Mouse (Mus musculus): ENCODE data around the gene Ifna11. TPM values are rescaled to one million over a fixed set of nuclear protein-coding genes. Genes with fewer than 3 reads are reported as not detected.
A peak's percentile ranks its signal among the peaks of the same experiment; 100 is the strongest.
"Not testable (repeated sequence)": the region's sequence is repeated elsewhere in the genome, so short reads cannot be mapped to it uniquely, and the experiment has no call there.

Gene Ifna11
- not detected in 2 replicates for polyA plus RNA-seq (2012; ENCODE audit: insufficient read depth, insufficient read length, low replicate concordance, missing spikeins)

DNA sequence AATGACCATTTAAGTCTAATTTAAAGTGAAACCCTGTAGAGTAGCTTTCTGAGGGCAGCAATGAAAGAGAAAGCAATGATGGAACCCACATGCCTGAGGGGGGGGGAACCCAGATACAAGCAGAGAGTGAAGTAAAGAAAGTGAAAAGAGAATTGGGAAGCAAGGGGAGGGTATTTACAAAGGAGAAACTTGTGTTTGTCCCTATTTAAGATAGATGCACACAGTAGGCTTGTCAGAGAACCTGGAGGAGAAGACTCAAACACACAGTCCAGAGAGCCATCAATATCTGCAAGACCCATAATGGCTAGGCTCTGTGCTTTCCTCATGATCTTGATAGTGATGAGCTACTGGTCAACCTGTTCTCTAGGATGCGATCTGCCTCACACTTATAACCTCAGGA, at the start of gene Ifna11:
Gene Ifna11 (plus strand): TSS at position 301 of the 400 bp plus-strand sequence.
- Histone ChIP-seq H3K4me3 (ENCODE audit: insufficient read depth, low read depth, low read length) (no peak within 1 kb of the TSS), H3K4me1 (ENCODE audit: control insufficient read depth, insufficient read depth, low read length) (no peaks in the 10 kb centered on the region), H3K27ac (ENCODE audit: insufficient read depth, low read depth, low read length) (no peak within 1 kb of the TSS)
- no peak for TF ChIP-seq CTCF (IDR thresholded peaks at IDR 0.05; ENCODE audit: insufficient read depth, low read depth, low read length)
- no peak for TF ChIP-seq POLR2A (IDR thresholded peaks at IDR 0.05; ENCODE audit: insufficient read depth, low read depth, low read length)
- 89% methylated on average over 1 of the region's 1 CpGs for WGBS

DNA sequence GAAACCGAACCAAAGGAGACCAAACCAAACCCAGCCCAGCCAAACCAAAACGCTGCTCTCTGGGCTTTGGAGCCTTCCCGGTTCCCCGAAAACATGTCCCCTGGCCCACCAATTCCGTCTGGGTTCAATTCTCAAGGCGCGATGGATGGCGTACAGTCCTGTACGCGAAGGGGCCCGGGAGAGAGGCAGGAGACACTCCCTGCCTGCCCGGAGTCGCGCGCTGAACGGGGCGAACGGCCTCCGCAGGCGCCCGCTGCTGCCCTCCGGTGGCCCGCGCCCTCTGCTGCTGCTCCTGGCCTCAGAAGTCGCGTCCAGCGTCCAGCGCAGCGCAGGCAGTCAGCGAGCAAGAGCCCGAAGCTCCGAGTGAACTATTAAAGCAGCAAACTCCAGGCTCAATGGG, 46.2 kb upstream of the Ifna11 start, which contains the start of gene Gm13290:
Gene Gm13290 (plus strand): TSS at position 301 of the 400 bp plus-strand sequence.
- no CpG with 5 or more reads among the region's 32 CpGs for WGBS
- H3K27ac ChIP-seq (ENCODE audit: insufficient read depth, low read depth, low read length); H3K4me3 ChIP-seq (ENCODE audit: insufficient read depth, low read depth, low read length); H3K4me1 ChIP-seq (ENCODE audit: control insufficient read depth, insufficient read depth, low read length): not testable (repeated sequence)

DNA sequence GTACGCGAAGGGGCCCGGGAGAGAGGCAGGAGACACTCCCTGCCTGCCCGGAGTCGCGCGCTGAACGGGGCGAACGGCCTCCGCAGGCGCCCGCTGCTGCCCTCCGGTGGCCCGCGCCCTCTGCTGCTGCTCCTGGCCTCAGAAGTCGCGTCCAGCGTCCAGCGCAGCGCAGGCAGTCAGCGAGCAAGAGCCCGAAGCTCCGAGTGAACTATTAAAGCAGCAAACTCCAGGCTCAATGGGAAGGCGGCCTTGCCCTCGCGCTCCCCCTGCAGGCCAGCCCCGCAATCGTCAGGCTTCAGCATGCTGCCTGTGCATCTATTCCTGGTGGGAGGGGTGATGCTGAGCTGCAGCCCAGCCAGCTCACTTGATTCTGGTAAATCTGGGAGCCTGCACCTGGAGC, 43.1 kb upstream of the Ifna11 start, which contains the start of gene Gm13289:
Gene Gm13289 (plus strand): TSS at position 301 of the 400 bp plus-strand sequence.
- H3K4me1 ChIP-seq (ENCODE audit: control insufficient read depth, insufficient read depth, low read length); H3K27ac ChIP-seq (ENCODE audit: insufficient read depth, low read depth, low read length); H3K4me3 ChIP-seq (ENCODE audit: insufficient read depth, low read depth, low read length): not testable (repeated sequence)
- no CpG with 5 or more reads among the region's 29 CpGs for WGBS

DNA sequence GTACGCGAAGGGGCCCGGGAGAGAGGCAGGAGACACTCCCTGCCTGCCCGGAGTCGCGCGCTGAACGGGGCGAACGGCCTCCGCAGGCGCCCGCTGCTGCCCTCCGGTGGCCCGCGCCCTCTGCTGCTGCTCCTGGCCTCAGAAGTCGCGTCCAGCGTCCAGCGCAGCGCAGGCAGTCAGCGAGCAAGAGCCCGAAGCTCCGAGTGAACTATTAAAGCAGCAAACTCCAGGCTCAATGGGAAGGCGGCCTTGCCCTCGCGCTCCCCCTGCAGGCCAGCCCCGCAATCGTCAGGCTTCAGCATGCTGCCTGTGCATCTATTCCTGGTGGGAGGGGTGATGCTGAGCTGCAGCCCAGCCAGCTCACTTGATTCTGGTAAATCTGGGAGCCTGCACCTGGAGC, 40.2 kb upstream of the Ifna11 start, which contains the start of gene Gm13272:
Gene Gm13272 (plus strand): TSS at position 301 of the 400 bp plus-strand sequence.
- H3K27ac ChIP-seq (ENCODE audit: insufficient read depth, low read depth, low read length); H3K4me1 ChIP-seq (ENCODE audit: control insufficient read depth, insufficient read depth, low read length); H3K4me3 ChIP-seq (ENCODE audit: insufficient read depth, low read depth, low read length): not testable (repeated sequence)
- no CpG with 5 or more reads among the region's 29 CpGs for WGBS

DNA sequence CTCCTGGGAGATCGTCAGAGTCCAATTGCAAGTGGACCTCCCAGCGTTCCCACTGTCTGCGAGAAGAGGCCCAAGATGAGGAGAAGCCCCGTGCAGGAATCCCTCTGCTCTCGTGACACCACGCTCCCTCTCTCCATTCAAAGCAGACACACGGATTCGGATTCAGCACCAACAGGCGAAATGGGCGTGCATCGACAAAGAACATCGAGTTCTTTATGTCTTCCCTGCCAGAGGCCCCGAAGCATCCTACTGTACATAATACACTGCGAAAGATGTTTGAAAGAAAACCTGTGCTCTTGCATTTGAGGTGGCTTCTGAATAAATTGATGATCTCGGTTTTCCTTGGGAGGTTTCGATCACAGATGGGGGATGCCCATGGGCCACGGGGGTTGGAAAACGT, 39.4 kb upstream of the Ifna11 start:
- not testable (repeated sequence) for H3K27ac ChIP-seq (ENCODE audit: insufficient read depth, low read depth, low read length); H3K4me1 ChIP-seq (ENCODE audit: control insufficient read depth, insufficient read depth, low read length); H3K4me3 ChIP-seq (ENCODE audit: insufficient read depth, low read depth, low read length)
- 59% methylated on average over 16 of the region's 18 CpGs for WGBS

DNA sequence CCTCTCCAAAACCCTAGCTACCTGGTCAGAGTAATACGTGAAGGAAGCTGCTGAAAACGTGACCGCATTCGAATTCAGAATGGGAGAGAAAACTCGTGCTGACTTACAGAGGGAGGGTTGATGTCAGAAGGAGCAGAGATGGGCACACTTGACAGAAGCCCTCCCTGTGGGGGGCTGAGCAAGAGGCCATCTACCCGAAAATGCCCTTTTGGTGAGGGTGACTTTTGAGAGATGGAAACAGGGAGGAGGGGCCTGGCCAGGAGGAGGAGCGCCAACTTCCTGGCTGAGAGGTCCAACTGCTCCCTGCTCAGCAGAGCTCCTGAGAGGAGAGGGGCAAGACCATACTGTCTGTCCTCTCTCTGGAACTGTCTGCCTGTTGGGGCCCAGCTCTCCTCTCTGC, 37.9 kb upstream of the Ifna11 start, which contains the start of gene Ifnz:
Gene Ifnz (plus strand): TSS at position 301 of the 400 bp plus-strand sequence.
- H3K27ac ChIP-seq (ENCODE audit: insufficient read depth, low read depth, low read length); H3K4me1 ChIP-seq (ENCODE audit: control insufficient read depth, insufficient read depth, low read length): not testable (repeated sequence)
- peak within 1 kb of the TSS; percentile 29; the same call in 1 of the 2 replicates for H3K4me3 ChIP-seq (ENCODE audit: insufficient read depth, low read depth, low read length)
- WGBS, result 22% methylated on average over 5 of the region's 7 CpGs

DNA sequence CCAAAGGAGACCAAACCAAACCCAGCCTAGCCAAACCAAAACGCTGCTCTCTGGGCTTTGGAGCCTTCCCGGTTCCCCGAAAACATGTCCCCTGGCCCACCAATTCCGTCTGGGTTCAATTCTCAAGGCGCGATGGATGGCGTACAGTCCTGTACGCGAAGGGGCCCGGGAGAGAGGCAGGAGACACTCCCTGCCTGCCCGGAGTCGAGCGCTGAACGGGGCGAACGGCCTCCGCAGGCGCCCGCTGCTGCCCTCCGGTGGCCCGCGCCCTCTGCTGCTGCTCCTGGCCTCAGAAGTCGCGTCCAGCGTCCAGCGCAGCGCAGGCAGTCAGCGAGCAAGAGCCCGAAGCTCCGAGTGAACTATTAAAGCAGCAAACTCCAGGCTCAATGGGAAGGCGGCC, 37.4 kb upstream of the Ifna11 start:
- 0% methylated on average over 11 of the region's 31 CpGs for WGBS
- H3K4me1 ChIP-seq (ENCODE audit: control insufficient read depth, insufficient read depth, low read length); H3K27ac ChIP-seq (ENCODE audit: insufficient read depth, low read depth, low read length): not testable (repeated sequence)
- peak overlapping the region; percentile 29; the same call in 1 of the 2 replicates for H3K4me3 ChIP-seq (ENCODE audit: insufficient read depth, low read depth, low read length)

DNA sequence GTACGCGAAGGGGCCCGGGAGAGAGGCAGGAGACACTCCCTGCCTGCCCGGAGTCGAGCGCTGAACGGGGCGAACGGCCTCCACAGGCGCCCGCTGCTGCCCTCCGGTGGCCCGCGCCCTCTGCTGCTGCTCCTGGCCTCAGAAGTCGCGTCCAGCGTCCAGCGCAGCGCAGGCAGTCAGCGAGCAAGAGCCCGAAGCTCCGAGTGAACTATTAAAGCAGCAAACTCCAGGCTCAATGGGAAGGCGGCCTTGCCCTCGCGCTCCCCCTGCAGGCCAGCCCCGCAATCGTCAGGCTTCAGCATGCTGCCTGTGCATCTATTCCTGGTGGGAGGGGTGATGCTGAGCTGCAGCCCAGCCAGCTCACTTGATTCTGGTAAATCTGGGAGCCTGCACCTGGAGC, 34.4 kb upstream of the Ifna11 start, which contains the start of gene Gm13276:
Gene Gm13276 (plus strand): TSS at position 301 of the 400 bp plus-strand sequence.
- H3K27ac ChIP-seq (ENCODE audit: insufficient read depth, low read depth, low read length); H3K4me3 ChIP-seq (ENCODE audit: insufficient read depth, low read depth, low read length); H3K4me1 ChIP-seq (ENCODE audit: control insufficient read depth, insufficient read depth, low read length): not testable (repeated sequence)
- WGBS, result no CpG with 5 or more reads among the region's 27 CpGs

DNA sequence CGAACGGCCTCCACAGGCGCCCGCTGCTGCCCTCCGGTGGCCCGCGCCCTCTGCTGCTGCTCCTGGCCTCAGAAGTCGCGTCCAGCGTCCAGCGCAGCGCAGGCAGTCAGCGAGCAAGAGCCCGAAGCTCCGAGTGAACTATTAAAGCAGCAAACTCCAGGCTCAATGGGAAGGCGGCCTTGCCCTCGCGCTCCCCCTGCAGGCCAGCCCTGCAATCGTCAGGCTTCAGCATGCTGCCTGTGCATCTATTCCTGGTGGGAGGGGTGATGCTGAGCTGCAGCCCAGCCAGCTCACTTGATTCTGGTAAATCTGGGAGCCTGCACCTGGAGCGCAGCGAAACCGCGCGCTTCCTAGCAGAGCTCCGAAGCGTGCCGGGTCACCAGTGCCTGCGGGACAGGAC, 31.4 kb upstream of the Ifna11 start, which contains the start of gene Gm13277:
Gene Gm13277 (plus strand): TSS at position 231 of the 400 bp plus-strand sequence.
- H3K4me3 ChIP-seq (ENCODE audit: insufficient read depth, low read depth, low read length); H3K4me1 ChIP-seq (ENCODE audit: control insufficient read depth, insufficient read depth, low read length); H3K27ac ChIP-seq (ENCODE audit: insufficient read depth, low read depth, low read length): not testable (repeated sequence)
- WGBS, result 0% methylated on average over 3 of the region's 28 CpGs

DNA sequence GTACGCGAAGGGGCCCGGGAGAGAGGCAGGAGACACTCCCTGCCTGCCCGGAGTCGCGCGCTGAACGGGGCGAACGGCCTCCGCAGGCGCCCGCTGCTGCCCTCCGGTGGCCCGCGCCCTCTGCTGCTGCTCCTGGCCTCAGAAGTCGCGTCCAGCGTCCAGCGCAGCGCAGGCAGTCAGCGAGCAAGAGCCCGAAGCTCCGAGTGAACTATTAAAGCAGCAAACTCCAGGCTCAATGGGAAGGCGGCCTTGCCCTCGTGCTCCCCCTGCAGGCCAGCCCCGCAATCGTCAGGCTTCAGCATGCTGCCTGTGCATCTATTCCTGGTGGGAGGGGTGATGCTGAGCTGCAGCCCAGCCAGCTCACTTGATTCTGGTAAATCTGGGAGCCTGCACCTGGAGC, 28.5 kb upstream of the Ifna11 start, which contains the start of gene Gm13278:
Gene Gm13278 (plus strand): TSS at position 301 of the 400 bp plus-strand sequence.
- not testable (repeated sequence) for H3K27ac ChIP-seq (ENCODE audit: insufficient read depth, low read depth, low read length); H3K4me1 ChIP-seq (ENCODE audit: control insufficient read depth, insufficient read depth, low read length); H3K4me3 ChIP-seq (ENCODE audit: insufficient read depth, low read depth, low read length)
- no CpG with 5 or more reads among the region's 28 CpGs for WGBS

DNA sequence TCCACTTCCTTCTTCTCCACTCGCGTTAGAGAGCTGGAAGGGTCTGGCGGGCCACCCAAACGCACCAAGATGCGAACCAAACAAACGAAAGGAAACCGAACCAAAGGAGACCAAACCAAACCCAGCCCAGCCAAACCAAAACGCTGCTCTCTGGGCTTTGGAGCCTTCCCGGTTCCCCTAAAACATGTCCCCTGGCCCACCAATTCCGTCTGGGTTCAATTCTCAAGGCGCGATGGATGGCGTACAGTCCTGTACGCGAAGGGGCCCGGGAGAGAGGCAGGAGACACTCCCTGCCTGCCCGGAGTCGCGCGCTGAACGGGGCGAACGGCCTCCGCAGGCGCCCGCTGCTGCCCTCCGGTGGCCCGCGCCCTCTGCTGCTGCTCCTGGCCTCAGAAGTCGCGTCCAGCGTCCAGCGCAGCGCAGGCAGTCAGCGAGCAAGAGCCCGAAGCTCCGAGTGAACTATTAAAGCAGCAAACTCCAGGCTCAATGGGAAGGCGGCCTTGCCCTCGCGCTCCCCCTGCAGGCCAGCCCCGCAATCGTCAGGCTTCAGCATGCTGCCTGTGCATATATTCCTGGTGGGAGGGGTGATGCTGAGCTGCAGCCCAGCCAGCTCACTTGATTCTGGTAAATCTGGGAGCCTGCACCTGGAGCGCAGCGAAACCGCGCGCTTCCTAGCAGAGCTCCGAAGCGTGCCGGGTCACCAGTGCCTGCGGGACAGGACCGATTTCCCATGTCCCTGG, 25.7 kb upstream of the Ifna11 start, which contains the start of gene Gm13275:
Gene Gm13275 (plus strand): TSS at position 552 of the 740 bp plus-strand sequence.
- under 1% methylated on average over 14 of the region's 52 CpGs for WGBS
- not testable (repeated sequence) for H3K4me3 ChIP-seq (ENCODE audit: insufficient read depth, low read depth, low read length); H3K4me1 ChIP-seq (ENCODE audit: control insufficient read depth, insufficient read depth, low read length); H3K27ac ChIP-seq (ENCODE audit: insufficient read depth, low read depth, low read length)

DNA sequence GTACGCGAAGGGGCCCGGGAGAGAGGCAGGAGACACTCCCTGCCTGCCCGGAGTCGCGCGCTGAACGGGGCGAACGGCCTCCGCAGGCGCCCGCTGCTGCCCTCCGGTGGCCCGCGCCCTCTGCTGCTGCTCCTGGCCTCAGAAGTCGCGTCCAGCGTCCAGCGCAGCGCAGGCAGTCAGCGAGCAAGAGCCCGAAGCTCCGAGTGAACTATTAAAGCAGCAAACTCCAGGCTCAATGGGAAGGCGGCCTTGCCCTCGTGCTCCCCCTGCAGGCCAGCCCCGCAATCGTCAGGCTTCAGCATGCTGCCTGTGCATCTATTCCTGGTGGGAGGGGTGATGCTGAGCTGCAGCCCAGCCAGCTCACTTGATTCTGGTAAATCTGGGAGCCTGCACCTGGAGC, 22.7 kb upstream of the Ifna11 start, which contains the start of gene Gm13279:
Gene Gm13279 (plus strand): TSS at position 301 of the 400 bp plus-strand sequence.
- H3K4me3 ChIP-seq (ENCODE audit: insufficient read depth, low read depth, low read length); H3K4me1 ChIP-seq (ENCODE audit: control insufficient read depth, insufficient read depth, low read length); H3K27ac ChIP-seq (ENCODE audit: insufficient read depth, low read depth, low read length): not testable (repeated sequence)
- no CpG with 5 or more reads among the region's 28 CpGs for WGBS

DNA sequence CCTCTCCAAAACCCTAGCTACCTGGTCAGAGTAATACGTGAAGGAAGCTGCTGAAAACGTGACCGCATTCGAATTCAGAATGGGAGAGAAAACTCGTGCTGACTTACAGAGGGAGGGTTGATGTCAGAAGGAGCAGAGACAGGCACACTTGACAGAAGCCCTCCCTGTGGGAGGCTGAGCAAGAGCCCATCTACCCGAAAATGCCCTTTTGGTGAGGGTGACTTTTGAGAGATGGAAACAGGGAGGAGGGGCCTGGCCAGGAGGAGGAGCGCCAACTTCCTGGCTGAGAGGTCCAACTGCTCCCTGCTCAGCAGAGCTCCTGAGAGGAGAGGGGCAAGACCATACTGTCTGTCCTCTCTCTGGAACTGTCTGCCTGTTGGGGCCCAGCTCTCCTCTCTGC, 20.4 kb upstream of the Ifna11 start, which contains the start of gene Gm13285:
Gene Gm13285 (plus strand): TSS at position 301 of the 400 bp plus-strand sequence.
- H3K27ac ChIP-seq (ENCODE audit: insufficient read depth, low read depth, low read length); H3K4me3 ChIP-seq (ENCODE audit: insufficient read depth, low read depth, low read length); H3K4me1 ChIP-seq (ENCODE audit: control insufficient read depth, insufficient read depth, low read length): not testable (repeated sequence)
- WGBS, result 23% methylated on average over 6 of the region's 7 CpGs

DNA sequence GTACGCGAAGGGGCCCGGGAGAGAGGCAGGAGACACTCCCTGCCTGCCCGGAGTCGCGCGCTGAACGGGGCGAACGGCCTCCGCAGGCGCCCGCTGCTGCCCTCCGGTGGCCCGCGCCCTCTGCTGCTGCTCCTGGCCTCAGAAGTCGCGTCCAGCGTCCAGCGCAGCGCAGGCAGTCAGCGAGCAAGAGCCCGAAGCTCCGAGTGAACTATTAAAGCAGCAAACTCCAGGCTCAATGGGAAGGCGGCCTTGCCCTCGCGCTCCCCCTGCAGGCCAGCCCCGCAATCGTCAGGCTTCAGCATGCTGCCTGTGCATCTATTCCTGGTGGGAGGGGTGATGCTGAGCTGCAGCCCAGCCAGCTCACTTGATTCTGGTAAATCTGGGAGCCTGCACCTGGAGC, 16.8 kb upstream of the Ifna11 start, which contains the start of gene Gm13287:
Gene Gm13287 (plus strand): TSS at position 301 of the 400 bp plus-strand sequence.
- not testable (repeated sequence) for H3K4me3 ChIP-seq (ENCODE audit: insufficient read depth, low read depth, low read length); H3K4me1 ChIP-seq (ENCODE audit: control insufficient read depth, insufficient read depth, low read length); H3K27ac ChIP-seq (ENCODE audit: insufficient read depth, low read depth, low read length)
- WGBS, result no CpG with 5 or more reads among the region's 29 CpGs

Measured in olfactory bulb, adult 2 months (tissue).